Mouse (Mus musculus) gastrocnemius, adult 18-20 months (tissue): ENCODE results near the gene Mtcl1. TPM values are rescaled to one million over a fixed set of nuclear protein-coding genes. Genes with fewer than 3 reads are reported as not detected.

Experiments used
- DNase-seq: peaks from one replicate; pipeline ENCODE4 v3.0.0; 2021; ENCODE audit warnings: low spot score
- total RNA-seq, 2 experiments: library from RNA; stranded (reverse); gene quantifications; 2 replicates each; pipeline ENCODE4 v1.2.3; 2021

Mtcl1 gene
- total RNA-seq, 2 experiments from 2014 or later = 5.4 TPM

DNA sequence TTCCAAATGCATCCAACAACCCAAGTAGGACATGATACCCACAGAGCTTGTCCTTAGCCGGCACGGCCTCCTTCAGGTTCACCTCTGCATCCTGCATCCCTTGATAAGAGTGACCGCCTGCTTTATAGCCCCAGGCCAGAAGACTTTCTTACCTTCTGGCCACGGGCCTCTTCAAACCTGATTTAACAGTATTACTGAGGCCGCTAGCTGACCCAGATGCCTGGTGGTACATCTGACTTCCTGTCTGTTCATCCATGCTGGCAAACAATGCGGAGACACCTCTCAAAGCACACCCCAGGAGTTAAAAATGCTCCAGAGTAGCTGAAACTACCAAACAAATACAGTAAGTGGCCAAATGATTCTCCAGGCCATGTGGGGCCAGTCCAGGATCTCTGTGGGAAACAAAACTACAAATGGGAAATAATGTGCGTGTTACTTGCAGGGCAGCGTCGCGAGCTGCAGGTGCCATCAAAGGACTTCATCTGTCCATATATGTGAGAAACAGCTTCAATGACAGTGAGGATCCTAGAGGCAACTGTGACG, 38.6 kb downstream of the Mtcl1 start:
- no peak for DNase-seq

DNA sequence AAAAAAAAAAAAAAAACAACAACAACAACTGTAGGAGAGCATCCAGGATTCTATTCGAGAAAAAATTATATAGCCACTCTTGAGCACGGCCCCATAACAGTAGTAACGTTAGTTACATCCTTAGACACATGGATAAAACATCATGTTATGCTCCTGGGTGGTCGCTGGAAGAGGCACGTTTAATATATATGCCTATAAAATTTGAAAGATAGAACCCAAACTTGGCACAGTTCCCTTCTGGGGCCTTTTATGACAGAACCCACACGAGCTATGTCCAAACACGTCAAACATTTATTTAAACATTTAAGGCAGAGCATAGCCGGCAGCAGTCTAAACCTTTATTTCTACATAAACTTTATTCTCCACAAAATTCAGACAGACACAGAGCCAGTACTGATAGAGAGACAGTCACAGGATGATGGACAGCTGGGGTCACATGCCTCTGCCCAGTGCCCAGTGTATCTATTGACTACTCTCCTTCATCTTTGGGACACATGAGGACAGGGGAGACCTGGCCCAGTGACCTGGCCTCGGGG, 40.4 kb downstream of the Mtcl1 start:
- no peak for DNase-seq

DNA sequence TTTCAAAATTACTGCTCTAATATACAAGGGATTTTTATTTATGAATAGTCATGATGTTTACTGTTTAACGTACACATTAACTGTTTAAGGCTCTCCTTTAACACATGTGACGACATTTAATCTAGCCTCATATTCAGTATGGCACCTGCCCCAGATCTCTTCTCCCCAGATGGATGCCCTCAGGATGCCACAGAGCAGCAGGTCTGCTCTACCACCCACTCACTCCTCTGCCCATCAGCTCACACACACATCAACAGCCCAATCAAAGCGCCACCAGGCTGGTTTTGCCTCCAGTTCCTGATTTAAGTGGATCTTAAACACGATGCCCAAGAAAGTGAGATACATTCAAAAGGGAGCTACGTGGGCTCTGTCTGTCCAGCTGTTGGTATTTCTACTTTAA, 41.1 kb downstream of the Mtcl1 start:
- no peak for DNase-seq

DNA sequence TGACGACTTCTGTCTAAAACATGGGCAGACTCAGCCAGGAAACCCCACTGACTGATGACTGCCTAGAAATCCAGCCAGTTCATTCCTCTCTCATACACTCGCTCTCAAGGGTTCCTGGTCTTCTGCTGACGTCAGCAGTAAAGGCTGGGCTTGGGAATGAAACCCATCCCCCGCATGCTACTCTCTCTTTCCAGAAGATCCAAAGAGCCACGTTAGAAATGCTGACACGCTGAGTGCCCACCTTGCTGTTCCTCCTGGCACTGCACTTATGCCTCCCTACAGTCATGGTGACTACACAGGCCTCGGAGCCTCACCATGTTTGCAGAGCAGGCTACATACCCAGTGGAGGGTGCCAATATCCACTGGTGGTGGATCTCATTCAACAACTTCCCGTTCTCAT, 41.7 kb downstream of the Mtcl1 start:
- no peak for DNase-seq

DNA sequence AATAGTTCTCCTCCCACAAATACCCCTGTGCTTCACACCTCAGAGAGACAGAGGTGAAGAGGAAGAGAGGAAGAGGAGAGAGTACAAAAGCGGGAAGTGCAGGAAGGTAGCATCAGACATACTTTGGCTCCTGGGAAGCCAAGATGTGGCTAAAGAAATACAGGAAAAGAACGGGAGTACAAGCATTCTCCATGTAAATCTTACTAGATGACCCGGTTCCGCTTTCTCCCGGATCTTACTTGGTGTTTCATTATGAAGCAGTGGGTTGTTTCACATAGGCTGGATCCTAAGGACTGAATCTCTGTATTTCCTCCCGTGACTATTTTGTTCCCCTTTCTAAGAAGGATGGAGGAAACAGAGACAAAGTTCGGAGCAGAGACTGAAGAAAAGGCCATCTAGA, 43.9 kb downstream of the Mtcl1 start:
- DNase-seq = no peak

DNA sequence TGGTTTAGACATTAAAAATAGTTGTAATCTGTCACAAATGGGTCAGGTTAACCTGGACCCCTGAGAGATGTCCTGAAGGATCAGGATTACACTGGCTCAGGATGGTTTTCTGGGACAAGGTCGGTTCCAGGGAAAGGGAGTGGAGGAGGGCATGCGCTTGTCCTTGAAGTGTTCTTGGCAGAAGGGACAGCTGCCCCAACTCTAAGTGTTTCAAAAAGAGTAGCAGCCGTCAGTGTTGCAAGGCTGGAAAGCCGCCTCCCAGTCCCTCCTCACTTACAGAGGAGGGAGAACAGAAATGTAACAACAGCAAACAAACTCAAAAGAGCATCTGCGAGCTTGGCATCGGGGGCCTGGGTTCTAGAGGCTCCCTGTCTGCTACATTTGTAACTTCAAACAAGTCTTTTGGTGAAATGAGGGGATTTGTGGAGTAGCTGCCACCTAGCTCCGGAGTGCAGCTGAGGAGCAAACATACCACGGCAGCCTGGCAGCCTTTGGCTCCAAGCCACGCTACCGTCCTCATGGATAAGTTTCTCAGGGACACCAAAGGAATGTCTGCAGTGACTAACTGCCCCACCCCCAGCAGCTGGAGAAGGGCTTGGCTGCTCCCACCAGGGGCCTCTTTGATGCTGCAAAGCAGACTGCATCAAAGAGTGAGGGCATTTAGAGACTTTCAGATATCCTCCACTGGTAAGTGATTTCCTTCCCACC, 44.5 kb downstream of the Mtcl1 start:
- DNase-seq = peak; percentile 5

DNA sequence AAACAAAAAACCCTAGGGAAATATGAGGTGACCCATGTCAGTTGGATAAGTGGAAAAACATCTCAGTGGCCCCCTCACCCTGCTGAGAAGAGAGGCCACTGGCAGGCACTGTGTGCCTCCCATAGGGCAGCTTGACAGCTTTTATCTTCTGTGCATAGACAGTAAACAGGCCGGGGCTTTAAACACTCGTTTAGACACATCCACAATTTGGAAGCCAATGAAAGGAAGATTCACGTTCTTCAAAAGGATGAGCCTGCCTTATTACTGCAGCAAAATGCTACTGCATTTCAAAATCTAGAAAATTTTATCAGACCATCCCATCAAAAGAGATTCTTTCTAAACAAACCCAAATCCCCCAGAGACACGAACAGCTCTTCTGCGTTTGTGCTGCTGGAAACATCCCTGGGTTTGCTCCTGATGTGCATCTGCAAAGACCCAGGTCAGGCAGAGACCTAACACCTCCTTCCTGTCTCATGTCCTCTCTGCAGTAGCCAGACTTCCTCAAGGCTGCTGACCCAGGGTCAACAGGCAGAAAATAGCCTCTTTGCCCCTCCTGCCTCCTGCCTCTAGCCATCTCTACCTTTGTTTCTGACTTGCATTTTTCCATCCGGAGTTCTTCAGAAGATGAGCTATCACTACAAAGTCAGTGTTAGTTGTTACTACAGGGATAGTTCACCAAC, 46.6 kb downstream of the Mtcl1 start:
- no peak for DNase-seq

DNA sequence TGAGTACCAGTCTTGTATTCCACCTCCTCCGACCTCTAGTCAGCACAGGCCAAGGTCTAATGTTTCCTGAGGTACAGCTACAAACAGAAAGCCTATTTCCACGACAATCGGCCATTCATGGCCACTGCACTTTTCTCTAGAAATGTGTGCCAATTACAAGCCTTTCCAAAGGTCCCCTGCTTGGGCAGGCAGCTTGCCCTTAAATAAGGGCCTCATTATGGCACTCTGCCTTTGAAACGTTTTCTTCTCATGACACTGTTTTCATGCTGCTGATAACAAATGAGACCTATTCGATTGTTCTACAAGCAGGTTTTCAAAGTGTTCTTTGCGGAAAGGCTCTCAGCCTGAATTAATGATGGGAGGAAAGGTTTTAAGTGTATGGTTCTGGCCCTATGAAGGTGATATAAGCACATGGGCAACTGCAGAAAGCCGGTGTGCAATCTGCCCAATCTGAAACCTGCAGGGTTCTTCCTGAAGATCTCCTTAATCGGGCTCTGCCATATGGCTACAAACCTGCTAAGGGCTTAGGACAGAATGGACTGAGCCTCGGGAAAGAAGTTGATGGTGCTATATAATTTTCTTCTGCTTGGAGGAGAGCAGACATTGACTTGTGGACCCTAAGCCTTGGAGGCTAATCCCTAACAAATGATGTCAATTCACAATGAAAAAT, 47.8 kb downstream of the Mtcl1 start:
- no peak for DNase-seq

DNA sequence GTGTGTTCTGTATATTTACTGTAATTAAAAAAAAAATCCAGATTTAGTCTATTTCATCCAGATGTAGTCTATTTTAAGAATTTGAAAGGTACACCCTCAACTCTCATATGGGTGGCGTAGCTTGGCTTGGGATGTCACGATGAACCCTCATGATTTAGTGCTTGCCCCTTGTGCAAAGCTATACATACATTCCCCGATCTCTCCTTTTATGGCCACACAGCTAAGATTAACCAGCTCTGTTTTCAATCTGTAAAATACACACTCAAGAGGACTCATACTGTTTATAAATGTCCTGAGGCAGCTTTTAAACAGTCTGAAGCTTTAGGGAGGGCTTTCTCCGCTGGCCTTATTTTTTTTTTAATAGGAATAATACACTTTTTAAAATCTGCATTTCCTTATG, 49.8 kb downstream of the Mtcl1 start:
- no peak for DNase-seq

DNA sequence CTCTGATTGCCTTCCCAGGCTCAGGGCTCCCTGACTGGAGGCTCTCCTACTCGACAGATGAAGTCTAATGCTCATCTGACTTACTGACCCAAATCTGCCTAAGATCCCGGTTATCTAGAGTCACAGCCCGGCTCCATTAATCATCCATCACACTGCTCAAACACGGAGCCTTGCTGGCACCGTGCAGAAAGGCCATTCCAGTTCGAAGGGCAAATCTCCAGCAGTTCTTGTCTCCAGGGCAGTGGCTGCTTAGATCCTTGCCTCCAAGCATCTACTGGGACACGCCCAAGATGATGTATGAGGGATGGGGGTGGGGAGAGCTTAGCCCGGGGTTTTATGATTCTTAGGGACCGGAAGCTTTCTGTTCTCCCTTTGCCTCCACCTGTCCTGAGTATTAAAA, 55.0 kb downstream of the Mtcl1 start:
- peak; percentile 43 for DNase-seq

DNA sequence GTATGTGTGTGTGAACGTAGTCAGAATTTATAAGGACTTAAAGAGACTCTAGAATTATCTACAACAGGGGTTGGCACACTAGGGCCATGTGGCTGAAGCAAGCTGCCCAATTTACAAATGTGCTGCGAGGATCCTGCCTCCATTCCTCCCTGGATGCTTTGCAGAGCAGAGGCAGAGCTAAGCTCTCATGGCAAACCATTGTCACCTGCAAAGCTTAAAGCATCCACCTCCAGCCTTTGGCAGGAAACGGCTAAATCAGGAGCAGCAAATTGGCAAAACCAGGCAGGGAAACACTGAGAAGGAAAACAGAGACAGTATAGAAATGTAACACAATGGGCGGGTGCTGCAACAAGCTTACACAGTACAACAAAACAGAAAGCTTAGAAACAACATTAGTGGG, 61.2 kb downstream of the Mtcl1 start:
- DNase-seq = no peak

DNA sequence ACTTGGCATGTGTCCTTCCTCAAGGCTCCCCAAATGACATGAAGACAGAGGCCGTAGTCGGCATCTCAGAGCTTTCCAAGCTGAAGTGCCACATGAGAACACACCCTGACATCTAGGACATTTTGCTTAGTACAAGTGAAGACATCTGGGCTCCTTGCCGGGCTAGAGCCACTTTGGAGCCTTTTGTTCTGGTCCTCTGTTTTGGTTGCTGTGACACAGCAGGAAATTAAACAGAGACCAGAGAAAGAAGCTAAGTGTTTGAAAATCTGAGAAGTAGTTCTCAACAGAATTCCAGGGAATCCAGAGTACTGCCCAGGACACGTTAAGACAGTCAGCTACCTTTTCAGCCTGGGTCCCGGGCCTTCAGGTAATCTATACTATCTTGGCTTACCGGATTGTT, 68.2 kb downstream of the Mtcl1 start:
- DNase-seq = no peak

DNA sequence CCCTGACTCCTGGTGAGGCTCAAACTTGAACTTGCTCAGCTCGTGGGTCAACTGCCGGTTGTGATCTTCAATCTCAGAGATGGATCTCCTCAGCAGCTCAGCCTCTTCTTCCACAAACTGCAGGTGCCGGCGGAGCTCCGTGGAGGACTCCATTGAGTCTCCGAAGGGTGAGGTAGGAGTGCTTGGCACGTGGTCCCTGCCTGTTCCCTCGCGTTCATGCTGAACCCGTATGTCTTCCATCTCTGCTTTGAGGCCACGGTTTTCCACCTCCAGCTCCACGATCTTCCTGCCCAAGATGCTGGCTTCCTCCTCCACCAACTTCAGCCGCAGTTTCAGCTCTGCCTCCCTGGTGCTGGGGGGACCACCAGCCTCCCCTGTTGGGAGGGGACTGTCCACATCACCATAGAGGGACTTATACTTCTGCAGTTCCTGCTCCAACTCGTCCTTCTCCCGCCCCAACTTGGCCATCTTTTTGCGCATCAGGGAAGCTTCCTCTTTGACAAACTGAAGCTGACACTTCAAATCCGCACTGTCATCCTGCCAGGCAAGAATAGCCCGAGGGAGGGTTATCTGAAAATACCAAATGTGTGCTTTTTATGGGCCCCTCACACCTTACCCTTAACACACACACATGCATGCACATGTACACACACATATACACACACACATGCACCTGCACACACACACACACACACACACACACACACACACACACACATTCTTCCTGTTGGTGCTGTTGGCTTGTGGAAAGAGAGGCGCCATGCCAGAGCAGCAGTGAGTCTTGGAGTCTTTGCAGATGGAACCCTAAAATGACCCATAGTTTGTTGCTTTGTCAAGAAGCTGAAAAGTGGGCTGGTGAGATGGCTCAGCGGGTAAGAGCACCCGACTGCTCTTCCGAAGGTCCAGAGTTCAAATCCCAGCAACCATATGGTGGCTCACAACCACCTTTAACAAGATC, 69.4 kb downstream of the Mtcl1 start:
- DNase-seq = no peak

DNA sequence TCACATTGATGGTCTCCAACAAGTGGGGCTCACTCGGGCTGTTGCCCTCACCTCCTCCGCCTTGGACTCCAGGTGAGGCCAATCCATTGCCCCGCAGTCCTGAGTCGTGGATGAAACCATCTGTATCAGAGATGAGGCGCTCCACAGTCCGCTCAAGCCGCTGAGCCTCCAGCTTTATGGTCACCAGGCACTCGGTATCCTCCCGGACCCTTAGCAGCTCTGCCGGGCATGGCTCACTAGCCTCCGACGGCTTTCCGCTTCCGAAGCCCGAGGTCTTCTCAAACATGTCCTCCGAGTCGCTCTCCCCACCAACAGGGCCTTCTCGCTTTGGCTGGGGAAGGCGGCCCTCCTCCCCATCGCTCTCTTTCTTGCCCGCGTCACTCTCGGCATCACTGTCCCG, 70.2 kb downstream of the Mtcl1 start:
- no peak for DNase-seq

DNA sequence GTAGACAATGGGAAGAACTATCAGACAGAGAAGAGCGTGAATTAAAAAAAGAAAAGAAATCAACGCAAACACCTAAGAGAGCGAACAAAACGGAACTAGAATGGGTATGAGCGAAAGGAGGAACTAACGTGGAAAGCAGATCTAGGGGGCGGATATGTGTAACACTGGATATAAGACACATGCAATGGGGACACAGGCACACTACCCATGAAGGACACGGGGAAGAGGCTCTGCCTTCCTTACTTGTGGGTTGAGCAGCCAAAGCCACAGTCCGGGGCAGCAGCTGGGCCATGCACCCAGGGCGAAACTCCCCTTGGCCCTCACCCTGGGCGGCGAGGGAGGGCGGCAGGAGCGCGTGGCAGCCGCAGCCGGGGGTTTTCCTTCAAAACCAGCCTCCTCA, 71.4 kb downstream of the Mtcl1 start:
- no peak for DNase-seq

DNA sequence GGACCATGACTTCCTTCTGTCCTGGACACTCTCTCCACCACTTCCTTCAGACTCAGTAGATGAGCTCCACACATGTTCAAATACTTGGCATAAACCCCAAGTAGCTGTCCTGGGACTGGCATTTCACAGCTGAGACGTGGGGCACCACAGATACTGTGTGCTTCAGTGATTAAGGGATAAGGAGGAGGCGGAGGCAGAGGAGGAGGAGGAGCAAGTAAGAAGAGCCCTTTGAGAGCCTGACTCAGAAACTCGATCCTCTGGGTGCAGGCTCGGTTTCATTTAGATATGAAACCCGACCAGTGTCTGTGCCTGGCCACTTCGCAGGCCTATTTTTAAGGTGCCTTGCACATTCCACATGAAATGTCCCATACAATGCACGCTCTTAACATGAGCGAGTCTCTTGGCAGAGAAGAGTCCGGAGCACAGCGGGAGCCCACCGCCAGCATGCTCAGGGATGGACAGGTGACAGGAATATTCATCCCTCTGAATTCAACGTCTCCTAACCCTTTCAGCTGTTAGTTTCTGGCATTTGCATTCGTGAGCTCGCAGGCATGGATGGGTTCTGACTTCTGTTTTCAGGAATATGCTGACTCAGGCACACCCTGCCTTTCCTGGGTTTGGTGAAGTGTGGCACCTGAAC, 74.8 kb downstream of the Mtcl1 start:
- peak; percentile 14 for DNase-seq

DNA sequence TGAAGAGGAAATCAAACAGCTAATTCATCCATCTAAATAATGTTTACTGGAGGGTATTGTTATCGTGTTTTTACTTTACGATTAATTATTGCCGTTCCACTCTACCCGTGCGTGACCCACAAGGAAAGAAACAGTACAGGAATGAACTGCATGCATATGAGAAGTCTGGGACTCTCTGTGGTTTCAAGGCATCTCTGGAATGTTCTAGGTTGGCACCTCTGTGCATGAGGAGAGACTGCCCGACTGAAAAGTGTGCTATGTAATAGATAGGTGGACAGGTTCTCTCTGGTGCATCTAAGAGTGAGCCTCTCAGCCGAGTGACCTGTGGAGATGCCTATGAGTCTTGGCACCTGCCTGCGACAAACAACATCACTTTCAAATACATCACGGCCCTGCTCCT, 78.7 kb downstream of the Mtcl1 start:
- DNase-seq = no peak

DNA sequence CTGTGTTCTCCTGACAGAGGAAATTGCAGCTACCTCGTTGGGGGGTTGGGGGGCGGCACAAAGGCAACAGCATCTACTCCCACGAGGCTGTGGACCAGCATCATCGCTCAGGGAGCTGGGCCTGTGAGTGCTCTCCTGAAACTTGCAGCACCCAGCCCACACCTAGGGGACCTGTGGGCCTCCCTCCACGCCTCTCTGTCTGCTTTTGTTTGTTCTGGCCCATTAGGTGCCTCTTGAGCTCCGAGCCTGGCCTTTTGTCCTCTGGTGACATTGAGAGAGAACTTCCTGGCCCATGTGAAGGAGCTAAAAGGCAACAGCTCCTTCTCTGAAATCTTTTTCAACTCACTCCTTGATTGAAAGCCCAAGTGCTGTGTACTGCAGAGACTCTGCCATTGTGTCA, 79.8 kb downstream of the Mtcl1 start:
- no peak for DNase-seq

DNA sequence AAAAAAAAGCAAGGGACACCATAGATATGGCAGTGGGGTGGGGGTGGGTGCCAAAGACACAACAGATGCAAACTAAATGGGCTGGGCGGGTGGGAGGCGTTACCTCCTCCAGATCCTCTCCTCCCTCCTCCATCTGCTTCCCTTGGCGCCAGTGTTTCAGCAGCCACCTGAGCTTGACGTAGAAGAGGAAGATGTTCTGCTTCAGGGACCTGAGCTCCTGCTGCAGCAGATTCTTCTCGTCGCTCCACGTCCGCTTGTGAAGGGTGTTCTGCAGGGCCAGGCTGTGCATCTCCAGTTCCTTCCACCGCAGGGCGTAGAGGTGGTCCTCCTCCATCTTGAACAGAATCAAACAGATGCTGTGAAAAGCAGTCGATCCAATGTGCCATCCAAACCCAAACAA, 81.4 kb downstream of the Mtcl1 start:
- DNase-seq = no peak

DNA sequence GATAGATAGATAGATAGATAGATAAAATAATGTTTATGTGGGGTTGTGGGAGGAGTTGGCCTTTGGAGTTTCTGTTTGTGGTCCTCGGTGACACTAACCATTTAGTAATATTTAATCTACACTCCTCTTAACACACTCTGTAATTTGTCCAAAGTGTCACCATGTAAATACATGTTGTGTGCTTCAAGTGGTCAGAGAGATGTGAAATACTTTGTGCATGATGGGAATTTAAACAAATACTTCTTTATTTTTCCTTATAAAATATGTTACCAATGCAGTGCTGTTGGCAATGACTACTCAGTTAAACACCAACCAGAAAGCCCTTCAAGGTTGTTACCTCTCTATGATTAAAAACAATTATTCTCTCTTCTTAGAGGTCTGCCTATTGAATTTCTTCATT, 83.9 kb downstream of the Mtcl1 start:
- no peak for DNase-seq

DNA sequence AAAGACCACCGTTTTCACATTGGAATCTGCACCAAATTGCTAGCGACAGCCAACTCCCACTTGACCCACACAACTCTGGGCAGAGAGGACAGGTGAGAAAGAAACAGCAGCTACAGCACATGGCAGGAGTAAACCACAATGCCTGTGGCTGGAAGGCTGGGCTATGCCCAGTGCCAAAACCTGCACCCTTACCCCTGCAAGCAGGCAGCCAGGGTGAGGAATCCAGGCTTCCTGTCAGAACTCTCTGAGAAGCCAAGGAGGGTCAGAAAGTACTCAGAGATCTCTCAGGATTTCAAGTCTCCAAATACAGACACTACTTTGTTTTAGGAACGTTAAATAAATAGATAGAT, 84.3 kb downstream of the Mtcl1 start:
- DNase-seq = no peak
